Mouse (Mus musculus) bone marrow, adult 2 months (tissue): ENCODE results near the gene Saa1. TPM values are rescaled to one million over a fixed set of nuclear protein-coding genes. Genes with fewer than 3 reads are reported as not detected.
A peak's percentile ranks its signal among the peaks of the same experiment; 100 is the strongest.

Source experiments
- H3K27ac ChIP-seq: fragments of 200-500 bp; 2 replicates; pipeline ENCODE4 v1.5.1; 2012; ENCODE audit warnings: low read depth, mild to moderate bottlenecking, control low read depth, inconsistent platforms, low read length; ENCODE audit not compliant: control insufficient read depth, poor library complexity, insufficient read depth
- H3K4me1 ChIP-seq: fragments of 200-500 bp; 2 replicates; pipeline ENCODE4 v1.6.1; 2011; ENCODE audit warnings: low read length; ENCODE audit not compliant: control insufficient read depth, insufficient read depth
- H3K4me3 ChIP-seq: fragments of 200-500 bp; replicated peaks from 2 replicates; pipeline ENCODE3; 2011; ENCODE audit warnings: mild to moderate bottlenecking, low read depth, low read length, control low read depth; ENCODE audit not compliant: control insufficient read depth
- CTCF ChIP-seq: fragments of 200-500 bp; IDR thresholded peaks from 2 replicates; pipeline ENCODE4 v1.5.1; 2011; ENCODE audit warnings: low read length, control low read depth; ENCODE audit not compliant: control insufficient read depth, insufficient read depth
- POLR2A ChIP-seq: fragments of 200-500 bp; IDR thresholded peaks from 2 replicates; pipeline ENCODE4 v1.6.1; 2011; ENCODE audit warnings: low read depth, mild to moderate bottlenecking, control low read depth, low read length, borderline replicate concordance; ENCODE audit not compliant: control insufficient read depth
- WGBS: fragments of 180-500 bp; shearing (Covaris S2); methylation state at CpG from one replicate; pipeline ENCODE4 v1.1.7; 2018; 5-methylcytosine and 5-hydroxymethylcytosine counted together
- polyA plus RNA-seq: library from polyadenylated mRNA; stranded (reverse); fragments of >200 nt; gene quantifications from 2 replicates; pipeline ENCODE4 v1.2.4, GENCODE M21; 2011; ENCODE audit warnings: low replicate concordance; ENCODE audit not compliant: missing spikeins, insufficient read depth, insufficient read length

The Saa1 gene
- polyA plus RNA-seq, 1 experiment = not detected

DNA sequence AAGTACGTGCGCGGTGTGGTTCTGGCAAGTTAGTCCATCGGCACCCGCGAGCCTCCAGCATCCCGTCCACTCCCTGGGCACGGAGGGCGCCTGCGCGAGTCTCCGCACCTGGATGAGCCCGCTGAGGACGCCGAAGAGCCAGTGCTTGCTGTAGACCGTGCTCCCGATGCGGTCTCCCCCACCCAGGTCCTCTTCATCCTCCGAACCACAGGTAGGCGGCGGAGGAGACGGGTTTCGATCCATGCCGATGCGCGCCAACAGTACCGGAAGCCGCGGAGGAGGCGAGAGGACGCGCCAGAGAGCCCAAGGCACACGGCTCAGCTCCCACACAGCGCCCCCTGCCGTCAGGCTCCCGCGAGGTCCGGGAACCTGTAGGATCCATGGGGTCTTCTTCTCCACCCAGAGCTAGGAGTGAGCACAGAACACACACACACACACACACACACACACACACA, 32.4 kb downstream of the Saa1 start, which contains the start of gene Saal1:
Gene Saal1 (minus strand): TSS at position 291 of the 455 bp plus-strand sequence.
- TF ChIP-seq CTCF = peak; percentile 97
- TF ChIP-seq POLR2A = peak; percentile 64; the same call in 1 of the 2 replicates
- under 1% methylated on average over 38 of the region's 38 CpGs for WGBS
- H3K4me1 ChIP-seq = peaks cover 3% of the 10 kb centered on the region; the same call in 1 of the 2 replicates
- peak within 1 kb of the TSS; percentile 97 for H3K4me3 ChIP-seq
- peak within 1 kb of the TSS; percentile 26; the same call in 1 of the 2 replicates for H3K27ac ChIP-seq

DNA sequence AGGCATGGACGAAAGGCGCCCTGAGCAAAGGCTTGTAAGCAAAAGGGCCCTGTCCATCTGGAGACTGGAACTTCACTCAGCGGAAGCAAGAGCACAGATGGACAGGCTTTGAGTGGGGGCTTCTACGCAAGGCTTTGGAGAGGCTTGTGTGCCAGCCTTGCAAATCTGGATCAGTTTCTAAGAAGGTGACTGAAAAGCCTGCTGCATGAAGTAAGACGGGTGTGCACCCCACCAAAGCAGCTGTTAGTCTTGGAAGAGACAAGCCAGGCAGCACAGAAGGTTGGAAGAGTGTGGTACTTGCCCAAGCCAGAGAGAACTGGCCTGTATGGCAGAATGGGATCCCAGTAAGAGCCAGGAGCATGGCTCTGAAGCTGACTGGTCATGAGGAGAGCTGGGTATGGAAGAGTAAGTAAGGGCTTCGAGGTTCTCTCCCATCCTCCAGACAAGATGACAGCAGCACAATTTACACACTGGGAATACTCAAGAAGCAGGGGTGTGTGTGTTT, 42.2 kb downstream of the Saa1 start:
- 92% methylated on average over 6 of the region's 6 CpGs for WGBS
- TF ChIP-seq POLR2A (no peak), CTCF (no peak)
- H3K4me1 ChIP-seq = no peaks in the 10 kb centered on the region; the same call in 1 of the 2 replicates
- no peak overlapping the region for H3K4me3 ChIP-seq
- H3K27ac ChIP-seq = no peak overlapping the region

GRCm38 (mm10) chr7:46696754-46697153, 46.0 kb downstream of the Saa1 start:
- no peaks in the 10 kb centered on the region; the same call in 1 of the 2 replicates for H3K4me1 ChIP-seq
- TF ChIP-seq POLR2A (no peak), CTCF (no peak)
- WGBS = 63% methylated on average over 1 of the region's 1 CpGs
- no peak overlapping the region for H3K4me3 ChIP-seq
- H3K27ac ChIP-seq = no peak overlapping the region

Other genes starting within 250 kb of the Saa1 start
- 2.7 and 6.5 TPM in 2 replicates for gene Sergef, start 103.2 kb downstream of the Saa1 start, polyA plus RNA-seq
- gene Tph1, start 70.4 kb downstream of the Saa1 start, polyA plus RNA-seq = not detected in 2 replicates
- gene Saal1, start 32.3 kb downstream of the Saa1 start, polyA plus RNA-seq = 8.0 and 13.8 TPM in 2 replicates
- gene Saa3, start 27.3 kb downstream of the Saa1 start, polyA plus RNA-seq = 0.45 and 8.5 TPM in 2 replicates
- gene Saa4, start 10.4 kb downstream of the Saa1 start, polyA plus RNA-seq = 0.77 and 3.4 TPM in 2 replicates
- not detected in 2 replicates for gene Saa2, start 8.8 kb upstream of the Saa1 start, polyA plus RNA-seq
- 6.0 and 19.3 TPM in 2 replicates for gene Hps5, start 53.1 kb upstream of the Saa1 start, polyA plus RNA-seq
- 16.0 and 20.0 TPM in 2 replicates for gene Gtf2h1, start 53.1 kb upstream of the Saa1 start, polyA plus RNA-seq
- gene Ldha, start 98.5 kb upstream of the Saa1 start, polyA plus RNA-seq = 177 and 332 TPM in 2 replicates
- 1.3 and 2.6 TPM in 2 replicates for gene Ldhc, start 118.2 kb upstream of the Saa1 start, polyA plus RNA-seq
- gene Tsg101, start 177.0 kb upstream of the Saa1 start, polyA plus RNA-seq = 36.9 and 46.6 TPM in 2 replicates
- 3.7 and 3.9 TPM in 2 replicates for gene Uevld, start 215.5 kb upstream of the Saa1 start, polyA plus RNA-seq
- gene Gm9999, start 240.6 kb upstream of the Saa1 start, polyA plus RNA-seq = not detected in 2 replicates